Mouse (Mus musculus) ES-Bruce4 (cell line): ENCODE results near the gene Rps17. TPM values are rescaled to one million over a fixed set of nuclear protein-coding genes. Genes with fewer than 3 reads are reported as not detected.

Experiments used
- H3K27ac ChIP-seq: 2 replicates; pipeline ENCODE4 v1.5.1; 2012; ENCODE audit warnings: low read length, inconsistent platforms; ENCODE audit not compliant: insufficient read depth
- H3K27me3 ChIP-seq: 2 replicates; pipeline ENCODE4 v1.6.1; 2012; ENCODE audit warnings: mild to moderate bottlenecking, low read length, inconsistent platforms; ENCODE audit not compliant: control insufficient read depth, poor library complexity, insufficient read depth, severe bottlenecking
- H3K36me3 ChIP-seq: 2 replicates; pipeline ENCODE4 v1.6.1; 2012; ENCODE audit warnings: inconsistent platforms, mild to moderate bottlenecking, low read length, moderate library complexity; ENCODE audit not compliant: control insufficient read depth, poor library complexity, insufficient read depth, severe bottlenecking
- H3K4me1 ChIP-seq: one replicate; pipeline ENCODE4 v1.8.1; 2011; ENCODE audit warnings: low read length; ENCODE audit not compliant: control insufficient read depth, insufficient read depth
- H3K4me3 ChIP-seq: 2 replicates; pipeline ENCODE4 v1.5.1; 2011; ENCODE audit warnings: low read depth, mild to moderate bottlenecking, low read length
- H3K9ac ChIP-seq: 2 replicates; pipeline ENCODE4 v1.6.1; 2012; ENCODE audit warnings: low read depth, mild to moderate bottlenecking, inconsistent platforms; ENCODE audit not compliant: poor library complexity, severe bottlenecking
- H3K9me3 ChIP-seq: replicated peaks from 2 replicates; pipeline ENCODE4 v1.6.1; 2012; ENCODE audit warnings: mild to moderate bottlenecking, low read length, inconsistent platforms; ENCODE audit not compliant: control insufficient read depth, poor library complexity, insufficient read depth, severe bottlenecking
- CTCF ChIP-seq: IDR thresholded peaks from one replicate; pipeline ENCODE4 v1.8.1; 2011; ENCODE audit warnings: low read depth, low read length
- EP300 ChIP-seq: IDR thresholded peaks from 2 replicates; pipeline ENCODE4 v1.6.1; 2011; ENCODE audit warnings: low read depth, low read length; ENCODE audit not compliant: insufficient read depth
- POLR2A ChIP-seq: IDR thresholded peaks from one replicate; pipeline ENCODE4 v1.8.1; 2011; ENCODE audit warnings: low read length; ENCODE audit not compliant: insufficient read depth
- polyA plus RNA-seq: library from polyadenylated mRNA; stranded (reverse); fragments of >200 nt; gene quantifications from 2 replicates; pipeline ENCODE4 v1.2.4, GENCODE M21; 2011; ENCODE audit warnings: low read depth; ENCODE audit not compliant: missing spikeins, insufficient read depth, insufficient read length

Rps17 gene
- 2,551 and 2,648 TPM in 2 replicates for polyA plus RNA-seq

GRCm38 (mm10) chr7:81344544-81345446, at the start of gene Rps17:
TSS of gene Rps17 (minus strand) at chr7:81345254.
- H3K4me3 ChIP-seq: peak within 1 kb of the TSS; percentile 99
- no peaks in the 10 kb centered on the region for H3K4me1 ChIP-seq
- peak within 1 kb of the TSS; percentile 86 for H3K9ac ChIP-seq
- TF ChIP-seq POLR2A: peak; percentile 38
- TF ChIP-seq EP300: no peak
- peak; percentile 73 for TF ChIP-seq CTCF
- H3K27ac ChIP-seq: peak within 1 kb of the TSS; percentile 66
- H3K36me3 ChIP-seq: peaks cover 40% of the 10 kb centered on the region
- H3K9me3 ChIP-seq: no peaks in the 10 kb centered on the region
- H3K27me3 ChIP-seq: no peaks in the 10 kb centered on the region

- H3K27me3 ChIP-seq: no peaks in the 10 kb centered on the region
- H3K9me3 ChIP-seq: no peaks in the 10 kb centered on the region
- H3K9ac ChIP-seq: no peak overlapping the region
- H3K4me1 ChIP-seq: no peaks in the 10 kb centered on the region
- no peak overlapping the region for H3K27ac ChIP-seq
- H3K36me3 ChIP-seq: no peaks in the 10 kb centered on the region
- H3K4me3 ChIP-seq: no peak overlapping the region
- no peak for TF ChIP-seq POLR2A
- TF ChIP-seq CTCF: no peak
- TF ChIP-seq EP300: no peak
These were observed 34.3 kb upstream of the Rps17 start for GRCm38 (mm10) chr7:81379363-81379762.

- Histone ChIP-seq H3K27ac (no peak overlapping the region), H3K4me3 (no peak overlapping the region), H3K4me1 (no peaks in the 10 kb centered on the region), H3K9ac (no peak overlapping the region), H3K9me3 (no peaks in the 10 kb centered on the region), H3K27me3 (no peaks in the 10 kb centered on the region), H3K36me3 (no peaks in the 10 kb centered on the region)
- TF ChIP-seq EP300 (no peak), POLR2A (no peak), CTCF (no peak)
These were observed 27.4 kb upstream of the Rps17 start for GRCm38 (mm10) chr7:81372337-81372920.

- no peak overlapping the region for H3K27ac ChIP-seq
- H3K4me3 ChIP-seq: no peak overlapping the region
- H3K9me3 ChIP-seq: no peaks in the 10 kb centered on the region
- no peak for TF ChIP-seq POLR2A
- no peak for TF ChIP-seq EP300
- no peak for TF ChIP-seq CTCF
- H3K36me3 ChIP-seq: no peaks in the 10 kb centered on the region
- H3K27me3 ChIP-seq: no peaks in the 10 kb centered on the region
- H3K4me1 ChIP-seq: no peaks in the 10 kb centered on the region
- no peak overlapping the region for H3K9ac ChIP-seq
These were observed 26.8 kb upstream of the Rps17 start for GRCm38 (mm10) chr7:81371811-81372210.

- no peaks in the 10 kb centered on the region for H3K9me3 ChIP-seq
- H3K27ac ChIP-seq: no peak overlapping the region
- no peaks in the 10 kb centered on the region for H3K27me3 ChIP-seq
- H3K4me3 ChIP-seq: no peak overlapping the region
- H3K36me3 ChIP-seq: no peaks in the 10 kb centered on the region
- H3K4me1 ChIP-seq: no peaks in the 10 kb centered on the region
- no peak overlapping the region for H3K9ac ChIP-seq
- TF ChIP-seq EP300 (no peak), POLR2A (no peak)
These were observed 24.7 kb upstream of the Rps17 start for GRCm38 (mm10) chr7:81369724-81370123.

- Histone ChIP-seq H3K4me1 (no peaks in the 10 kb centered on the region), H3K27me3 (no peaks in the 10 kb centered on the region), H3K36me3 (no peaks in the 10 kb centered on the region), H3K9me3 (no peaks in the 10 kb centered on the region), H3K4me3 (no peak overlapping the region), H3K9ac (no peak overlapping the region), H3K27ac (no peak overlapping the region)
- TF ChIP-seq EP300 (no peak), POLR2A (no peak), CTCF (no peak)
These were observed 22.9 kb upstream of the Rps17 start for GRCm38 (mm10) chr7:81367946-81368345.
